Mouse (Mus musculus) thymus, adult 2 months (tissue): ENCODE results near the gene BC048679.

Source experiments
- CTCF ChIP-seq: fragments of 200-500 bp; IDR thresholded peaks from 2 replicates; pipeline ENCODE4 v1.5.1; 2012; ENCODE audit warnings: mild to moderate bottlenecking, control low read depth, low read length, moderate library complexity, borderline replicate concordance; ENCODE audit not compliant: control insufficient read depth, poor library complexity, insufficient read depth; ENCODE audit errors: extremely low read depth
- POLR2A ChIP-seq: fragments of 200-500 bp; IDR thresholded peaks from 2 replicates; pipeline ENCODE4 v1.6.1; 2012; ENCODE audit warnings: mild to moderate bottlenecking, low read length, control low read depth, moderate library complexity; ENCODE audit not compliant: control insufficient read depth, poor library complexity, insufficient read depth; ENCODE audit errors: extremely low read depth

- no peak for TF ChIP-seq CTCF
- no peak for TF ChIP-seq POLR2A
Observed at GRCm38 (mm10) chr7:81455155-81455651, 42.9 kb downstream of the BC048679 start, which contains the start of gene Cpeb1.
